Mouse (Mus musculus): ENCODE results near the gene Mt3. TPM values are rescaled to one million over a fixed set of nuclear protein-coding genes. Genes with fewer than 3 reads are reported as not detected.
"Not testable (repeated sequence)": the region's sequence is repeated elsewhere in the genome, so short reads cannot be mapped to it uniquely, and the experiment has no call there.

Mt3 gene
- polyA plus RNA-seq, 1 experiment from 2014 or later: 245 TPM

DNA sequence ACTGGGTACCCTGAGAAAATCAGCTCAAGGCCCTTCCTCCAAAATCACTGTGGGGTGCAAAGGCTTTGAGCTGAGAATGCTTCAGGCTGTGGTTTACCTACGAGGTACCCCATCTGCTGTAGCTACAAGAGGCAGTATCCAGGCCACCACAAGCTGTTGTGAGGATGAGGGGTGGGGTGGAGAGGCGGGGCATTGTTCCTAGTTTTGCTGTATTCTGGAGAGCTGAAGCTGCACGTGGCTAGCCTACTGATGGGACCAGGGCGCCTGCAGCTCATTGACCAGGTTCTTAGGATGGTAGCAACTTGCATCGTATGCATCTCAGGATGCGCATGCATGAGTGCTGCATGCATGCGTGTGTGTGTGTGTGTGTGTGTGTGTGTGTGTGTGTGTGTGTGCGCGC lies 30.8 kb upstream of the Mt3 start:
- H3K27me3 ChIP-seq (ENCODE audit: control insufficient read depth, insufficient read depth, low read length): no peaks in the 10 kb centered on the region
- WGBS: 78% methylated on average over 9 of the region's 9 CpGs
- H3K27ac ChIP-seq: no peak overlapping the region
- no peak overlapping the region for H3K9ac ChIP-seq
- ATAC-seq (ENCODE audit: low FRiP score) (no peak), DNase-seq (ENCODE audit: low spot score) (no peak)
- H3K4me2 ChIP-seq (replicated peaks): no peak overlapping the region
- H3K4me3 ChIP-seq (replicated peaks; ENCODE audit: low read length): no peak overlapping the region
- peaks cover 12% of the 10 kb centered on the region for H3K4me1 ChIP-seq (replicated peaks; ENCODE audit: control insufficient read depth, insufficient read depth, low read length)
- no peaks in the 10 kb centered on the region for H3K36me3 ChIP-seq (replicated peaks; ENCODE audit: control insufficient read depth, insufficient read depth)
- no peaks in the 10 kb centered on the region for H3K9me3 ChIP-seq (ENCODE audit: control insufficient read depth, low read length)

DNA sequence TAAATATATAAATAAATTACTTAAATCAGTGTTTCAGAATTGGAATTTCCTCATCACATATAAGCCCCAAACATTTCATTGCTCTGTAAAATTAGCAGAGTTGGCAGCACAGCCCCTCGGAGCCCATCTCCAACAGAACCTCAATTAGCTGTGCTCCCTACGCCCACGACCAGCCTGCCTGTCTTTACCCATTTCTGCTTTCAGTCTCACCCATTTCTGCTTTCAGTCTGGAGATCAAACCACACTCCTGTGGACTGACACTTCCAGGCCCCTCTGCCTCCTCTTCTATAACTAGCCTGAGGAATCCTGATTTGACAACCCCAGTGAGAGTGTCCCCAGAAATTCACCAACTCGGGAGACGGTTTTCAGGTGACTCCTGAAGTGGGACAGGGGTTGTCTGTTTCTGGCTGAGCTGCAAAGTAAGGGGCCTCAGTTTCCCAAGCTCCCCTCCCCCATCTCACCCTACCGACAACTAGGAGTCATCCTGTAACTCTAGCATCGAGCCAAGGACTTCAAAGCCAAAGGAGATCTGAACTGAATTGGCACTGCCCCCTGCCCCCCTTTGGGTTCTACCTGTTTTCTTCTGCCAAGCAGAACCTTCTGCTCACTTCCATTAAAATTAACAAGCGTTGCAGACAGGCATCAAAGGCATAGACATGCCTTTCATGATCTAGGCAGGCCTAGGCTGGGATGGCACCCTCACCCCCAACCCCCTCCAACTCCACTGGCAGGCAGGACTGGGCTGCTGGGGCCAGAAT lies 29.5 kb upstream of the Mt3 start:
- 65% methylated on average over 8 of the region's 8 CpGs for WGBS
- no peaks in the 10 kb centered on the region for H3K27me3 ChIP-seq (ENCODE audit: control insufficient read depth, insufficient read depth, low read length)
- no peak for ATAC-seq (ENCODE audit: low FRiP score)
- no peak overlapping the region for H3K27ac ChIP-seq
- DNase-seq (ENCODE audit: low spot score): no peak
- no peaks in the 10 kb centered on the region for H3K36me3 ChIP-seq (replicated peaks; ENCODE audit: control insufficient read depth, insufficient read depth)
- H3K4me1 ChIP-seq (replicated peaks; ENCODE audit: control insufficient read depth, insufficient read depth, low read length): peaks cover 12% of the 10 kb centered on the region
- no peak overlapping the region for H3K4me2 ChIP-seq (replicated peaks)
- no peak overlapping the region for H3K4me3 ChIP-seq (replicated peaks; ENCODE audit: low read length)
- H3K9me3 ChIP-seq (ENCODE audit: control insufficient read depth, low read length): no peaks in the 10 kb centered on the region
- H3K9ac ChIP-seq: no peak overlapping the region

DNA sequence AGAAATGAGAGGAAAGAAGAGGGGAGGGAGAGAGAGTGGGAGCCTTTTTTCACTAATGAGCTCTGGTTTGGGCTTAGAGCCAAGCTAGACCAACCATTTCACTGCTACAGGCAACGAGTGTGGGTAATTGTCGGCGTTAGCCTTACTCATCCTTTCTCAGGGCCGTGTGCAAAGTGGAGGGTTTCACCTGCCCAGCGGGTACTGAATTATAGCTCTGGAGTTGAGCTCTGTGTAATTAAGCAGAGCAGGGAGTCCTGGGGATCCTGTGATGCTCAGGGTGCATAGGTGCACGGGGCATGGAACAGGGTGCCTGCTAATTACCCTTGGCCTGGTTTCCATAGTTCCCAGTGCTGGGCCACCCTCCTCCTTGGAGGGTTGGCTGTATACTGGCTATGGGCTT lies 24.7 kb upstream of the Mt3 start:
- 61% methylated on average over 6 of the region's 6 CpGs for WGBS
- DNase-seq (ENCODE audit: low spot score): no peak
- Histone ChIP-seq H3K4me3 (replicated peaks; ENCODE audit: low read length) (no peak overlapping the region), H3K4me2 (replicated peaks) (no peak overlapping the region), H3K9me3 (ENCODE audit: control insufficient read depth, low read length) (no peaks in the 10 kb centered on the region), H3K36me3 (replicated peaks; ENCODE audit: control insufficient read depth, insufficient read depth) (no peaks in the 10 kb centered on the region), H3K9ac (no peak overlapping the region), H3K27me3 (ENCODE audit: control insufficient read depth, insufficient read depth, low read length) (no peaks in the 10 kb centered on the region), H3K4me1 (replicated peaks; ENCODE audit: control insufficient read depth, insufficient read depth, low read length) (no peaks in the 10 kb centered on the region), H3K27ac (no peak overlapping the region; the same call in 1 of the 2 replicates)
- no peak for ATAC-seq (ENCODE audit: low FRiP score)

DNA sequence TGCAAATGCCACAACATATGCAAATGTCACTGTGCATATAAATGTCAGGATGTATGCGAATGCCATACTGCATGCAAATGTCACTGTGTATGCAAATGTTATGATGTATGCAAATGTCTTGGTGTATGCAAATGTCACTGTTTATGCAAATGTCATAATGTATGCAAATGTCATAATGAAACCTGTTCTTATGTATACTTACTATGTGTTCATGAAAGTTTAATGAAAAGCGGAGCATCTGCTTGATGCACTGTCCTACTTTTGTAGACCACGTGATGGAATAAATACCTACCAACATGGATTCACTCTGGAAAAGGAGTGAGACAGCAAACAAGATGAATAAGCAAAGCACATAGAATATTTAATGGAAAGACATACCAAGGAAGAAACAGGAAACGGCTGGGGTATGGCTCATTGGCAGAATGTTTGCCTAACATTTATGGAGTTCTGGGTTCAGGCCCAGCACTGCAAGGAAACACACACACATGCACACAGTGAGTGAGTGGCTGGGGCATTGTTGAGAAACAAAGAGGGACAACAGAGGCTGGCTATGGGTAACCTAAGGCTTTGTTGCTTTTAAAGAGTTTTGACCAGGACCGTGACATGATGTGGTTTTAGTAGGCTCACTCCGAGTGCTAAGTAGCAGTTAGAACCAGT lies 23.1 kb upstream of the Mt3 start:
- H3K4me3 ChIP-seq (replicated peaks; ENCODE audit: low read length): no peak overlapping the region
- WGBS: 62% methylated on average over 6 of the region's 6 CpGs
- H3K36me3 ChIP-seq (replicated peaks; ENCODE audit: control insufficient read depth, insufficient read depth): no peaks in the 10 kb centered on the region
- no peaks in the 10 kb centered on the region for H3K27me3 ChIP-seq (ENCODE audit: control insufficient read depth, insufficient read depth, low read length)
- ATAC-seq (ENCODE audit: low FRiP score): no peak
- no peak overlapping the region for H3K4me2 ChIP-seq (replicated peaks)
- no peaks in the 10 kb centered on the region for H3K9me3 ChIP-seq (ENCODE audit: control insufficient read depth, low read length)
- no peak overlapping the region for H3K27ac ChIP-seq
- H3K4me1 ChIP-seq (replicated peaks; ENCODE audit: control insufficient read depth, insufficient read depth, low read length): no peaks in the 10 kb centered on the region
- DNase-seq (ENCODE audit: low spot score): no peak
- no peak overlapping the region for H3K9ac ChIP-seq

DNA sequence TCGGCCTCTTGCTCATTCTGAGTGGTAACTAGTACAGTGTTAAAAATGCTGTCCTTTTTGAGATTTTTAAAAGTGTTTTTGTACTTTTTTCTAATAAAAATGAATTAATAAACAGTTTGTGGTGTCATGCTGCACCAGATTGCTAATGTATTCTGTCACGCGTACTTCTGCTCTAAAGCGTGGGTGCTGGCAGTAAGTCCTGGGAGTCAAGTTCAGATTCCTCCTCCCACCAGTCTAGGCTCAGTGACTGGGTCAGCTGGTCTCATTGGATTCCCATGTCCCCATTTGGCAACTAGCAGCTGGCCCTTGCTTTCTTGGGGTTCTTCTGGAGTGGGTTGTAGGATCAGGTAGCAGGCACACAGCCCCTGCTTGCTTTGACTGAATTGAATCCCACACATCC lies 22.3 kb upstream of the Mt3 start:
- Histone ChIP-seq H3K4me2 (replicated peaks) (no peak overlapping the region), H3K4me3 (replicated peaks; ENCODE audit: low read length) (no peak overlapping the region), H3K27me3 (ENCODE audit: control insufficient read depth, insufficient read depth, low read length) (no peaks in the 10 kb centered on the region), H3K4me1 (replicated peaks; ENCODE audit: control insufficient read depth, insufficient read depth, low read length) (no peaks in the 10 kb centered on the region), H3K36me3 (replicated peaks; ENCODE audit: control insufficient read depth, insufficient read depth) (no peaks in the 10 kb centered on the region), H3K9ac (no peak overlapping the region), H3K9me3 (ENCODE audit: control insufficient read depth, low read length) (no peaks in the 10 kb centered on the region), H3K27ac (no peak overlapping the region)
- no peak for ATAC-seq (ENCODE audit: low FRiP score)
- WGBS: 88% methylated on average over 4 of the region's 4 CpGs
- no peak for DNase-seq (ENCODE audit: low spot score)

DNA sequence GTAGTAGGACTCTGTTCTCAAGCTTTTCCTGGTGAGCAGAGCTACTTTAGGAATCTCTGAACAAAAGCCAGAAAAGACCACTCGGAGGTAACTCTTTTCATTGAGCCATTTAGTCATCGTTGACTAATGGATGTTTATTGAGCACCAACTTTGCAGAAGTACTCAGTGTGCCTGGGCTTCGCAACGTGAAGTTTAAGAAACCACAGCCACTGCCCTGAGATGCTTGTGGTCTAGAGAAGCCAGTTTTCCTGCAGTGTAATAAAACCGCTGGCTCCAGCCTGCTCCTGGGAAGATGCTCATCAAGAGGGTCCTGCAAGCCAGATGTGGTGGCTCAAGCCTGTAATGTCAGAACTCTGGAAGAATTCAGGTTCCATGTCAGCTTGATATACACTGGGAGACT lies 20.3 kb upstream of the Mt3 start:
- no peak for ATAC-seq (ENCODE audit: low FRiP score)
- WGBS: 81% methylated on average over 5 of the region's 5 CpGs
- no peak overlapping the region for H3K4me2 ChIP-seq (replicated peaks)
- H3K27me3 ChIP-seq (ENCODE audit: control insufficient read depth, insufficient read depth, low read length): no peaks in the 10 kb centered on the region
- no peaks in the 10 kb centered on the region for H3K4me1 ChIP-seq (replicated peaks; ENCODE audit: control insufficient read depth, insufficient read depth, low read length)
- H3K27ac ChIP-seq: no peak overlapping the region
- no peaks in the 10 kb centered on the region for H3K36me3 ChIP-seq (replicated peaks; ENCODE audit: control insufficient read depth, insufficient read depth)
- no peak overlapping the region for H3K4me3 ChIP-seq (replicated peaks; ENCODE audit: low read length)
- DNase-seq (ENCODE audit: low spot score): no peak
- H3K9ac ChIP-seq: no peak overlapping the region
- no peaks in the 10 kb centered on the region for H3K9me3 ChIP-seq (ENCODE audit: control insufficient read depth, low read length)

DNA sequence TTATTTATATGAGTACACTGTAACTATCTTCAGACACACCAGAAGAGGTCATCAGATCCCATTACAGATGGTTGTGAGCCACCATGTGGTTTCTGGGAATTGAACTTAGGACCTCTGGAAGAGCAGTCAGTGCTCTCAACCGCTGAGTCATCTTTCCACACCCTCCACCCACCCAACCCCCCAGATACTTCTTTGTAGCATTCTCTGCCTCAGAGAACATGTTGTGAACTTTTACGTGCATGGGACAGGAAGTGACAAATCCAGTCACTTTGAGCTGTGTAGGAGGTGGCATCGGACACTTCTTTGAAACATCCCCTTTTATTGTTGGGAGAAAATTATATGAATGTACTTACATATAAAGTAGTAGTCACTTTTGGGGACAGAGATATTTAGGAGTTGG lies 17.8 kb upstream of the Mt3 start:
- H3K9me3 ChIP-seq (ENCODE audit: control insufficient read depth, low read length); H3K4me3 ChIP-seq (replicated peaks; ENCODE audit: low read length); H3K27ac ChIP-seq; H3K27me3 ChIP-seq (ENCODE audit: control insufficient read depth, insufficient read depth, low read length); H3K4me1 ChIP-seq (replicated peaks; ENCODE audit: control insufficient read depth, insufficient read depth, low read length); H3K9ac ChIP-seq; H3K4me2 ChIP-seq (replicated peaks); H3K36me3 ChIP-seq (replicated peaks; ENCODE audit: control insufficient read depth, insufficient read depth); ATAC-seq (ENCODE audit: low FRiP score); DNase-seq (ENCODE audit: low spot score): not testable (repeated sequence)
- 83% methylated on average over 3 of the region's 3 CpGs for WGBS

DNA sequence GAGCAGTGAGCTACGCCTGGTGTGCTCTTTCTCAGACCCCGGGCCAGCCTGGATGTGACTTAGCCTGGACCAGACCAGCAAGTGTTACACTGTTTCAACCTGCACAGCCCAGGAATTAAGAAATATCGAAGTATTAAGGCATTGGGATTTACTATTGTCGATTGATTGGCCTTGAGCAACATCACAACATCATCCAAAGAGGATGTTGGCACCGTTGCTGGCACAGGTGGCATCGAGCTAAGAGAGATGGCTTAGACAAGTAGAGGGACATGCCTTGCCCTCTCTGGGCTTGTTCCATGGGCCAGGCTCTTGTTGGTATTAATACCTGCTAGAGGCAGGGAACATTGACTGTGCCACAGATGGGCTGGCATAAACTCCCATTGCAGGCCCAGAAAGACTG lies 16.9 kb upstream of the Mt3 start:
- ATAC-seq (ENCODE audit: low FRiP score) (no peak), DNase-seq (ENCODE audit: low spot score) (no peak)
- H3K4me3 ChIP-seq (replicated peaks; ENCODE audit: low read length): no peak overlapping the region
- no peaks in the 10 kb centered on the region for H3K27me3 ChIP-seq (ENCODE audit: control insufficient read depth, insufficient read depth, low read length)
- no peak overlapping the region for H3K4me2 ChIP-seq (replicated peaks)
- no peaks in the 10 kb centered on the region for H3K9me3 ChIP-seq (ENCODE audit: control insufficient read depth, low read length)
- 92% methylated on average over 6 of the region's 6 CpGs for WGBS
- H3K36me3 ChIP-seq (replicated peaks; ENCODE audit: control insufficient read depth, insufficient read depth): no peaks in the 10 kb centered on the region
- H3K9ac ChIP-seq: no peak overlapping the region
- no peak overlapping the region for H3K27ac ChIP-seq
- H3K4me1 ChIP-seq (replicated peaks; ENCODE audit: control insufficient read depth, insufficient read depth, low read length): no peaks in the 10 kb centered on the region

DNA sequence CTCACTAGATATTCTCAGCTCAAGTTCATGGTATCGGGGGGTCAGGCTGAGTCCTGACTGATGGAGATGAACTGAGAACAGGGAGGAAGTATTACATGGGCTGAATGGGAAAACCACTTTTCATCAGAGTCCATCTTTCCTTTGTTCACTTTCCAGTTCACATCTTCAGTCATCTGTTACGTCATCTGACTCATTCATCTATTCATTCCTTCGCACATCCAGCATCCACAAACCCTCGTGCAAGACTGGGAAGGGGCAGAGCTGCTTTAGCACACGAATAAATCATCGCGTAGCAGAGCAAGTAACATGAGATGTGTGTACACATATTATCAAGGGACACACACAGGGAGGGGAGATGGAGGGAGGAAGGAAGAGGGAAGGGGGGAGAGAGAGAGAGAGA lies 16.2 kb upstream of the Mt3 start:
- DNase-seq (ENCODE audit: low spot score): no peak
- ATAC-seq (ENCODE audit: low FRiP score): no peak
- 82% methylated on average over 7 of the region's 7 CpGs for WGBS
- no peaks in the 10 kb centered on the region for H3K4me1 ChIP-seq (replicated peaks; ENCODE audit: control insufficient read depth, insufficient read depth, low read length)
- H3K27me3 ChIP-seq (ENCODE audit: control insufficient read depth, insufficient read depth, low read length): no peaks in the 10 kb centered on the region
- no peaks in the 10 kb centered on the region for H3K36me3 ChIP-seq (replicated peaks; ENCODE audit: control insufficient read depth, insufficient read depth)
- H3K9ac ChIP-seq: no peak overlapping the region
- H3K4me2 ChIP-seq (replicated peaks): no peak overlapping the region
- H3K27ac ChIP-seq: no peak overlapping the region
- H3K4me3 ChIP-seq (replicated peaks; ENCODE audit: low read length): no peak overlapping the region
- no peaks in the 10 kb centered on the region for H3K9me3 ChIP-seq (ENCODE audit: control insufficient read depth, low read length)
